18 mouse cellular contexts compared by ENCODE assay signal in genomic region chr6:121055496-121055895, GRCm38 (mm10).
DNase-seq lines count a peak whose midpoint lies in the region; ATAC-seq and TF ChIP-seq lines count a peak whose summit lies in the region.
"Had no signal": no experiment of that assay in that cellular context is flagged by ENCODE, and none has a peak within 500 bp of the region (broad histone marks: within the 10 kb centered on the region; RNA-seq: fewer than 3 reads in every experiment).

No protein-coding gene starts in this region.

- H3K4me3 ChIP-seq in heart, postnatal 0 days (ENCODE audit: low read depth, low read length), result no peak overlapping the region
- H3K4me3 ChIP-seq in MEL (ENCODE audit: control insufficient read depth in 1 of 2, insufficient read depth in 1 of 2, low read depth in 2 of 2, low read length in 2 of 2), result no peak overlapping the region
- no peak overlapping the region for H3K4me3 ChIP-seq in limb, embryonic 15.5 days
- H3K4me3 ChIP-seq in midbrain, embryonic 13.5 days (replicated peaks), result no peak overlapping the region
- H3K4me3 ChIP-seq: hindbrain, embryonic 13.5 days; kidney, embryonic 15.5 days; liver, embryonic 13.5 days had no signal

- 28% methylated on average over 3 of the region's 3 CpGs for WGBS in heart, postnatal 0 days
- 26% methylated on average over 3 of the region's 3 CpGs for WGBS in limb, embryonic 15.5 days
- 82% methylated on average over 3 of the region's 3 CpGs for WGBS in midbrain, embryonic 13.5 days

- H3K4me2 ChIP-seq in heart, postnatal 0 days (ENCODE audit: low read depth, low read length), result no peak overlapping the region
- no peak overlapping the region for H3K4me2 ChIP-seq in limb, embryonic 15.5 days
- H3K4me2 ChIP-seq in midbrain, embryonic 13.5 days (replicated peaks), result no peak overlapping the region
- H3K4me2 ChIP-seq: hindbrain, embryonic 13.5 days; kidney, embryonic 15.5 days; liver, embryonic 13.5 days had no signal

- ATAC-seq in heart, postnatal 0 days (ENCODE audit: insufficient read depth, low read depth), result no peak
- ATAC-seq in limb, embryonic 15.5 days (ENCODE audit: insufficient number of reproducible peaks, low FRiP score, low TSS enrichment, low read depth), result no peak
- no peak for ATAC-seq in midbrain, embryonic 13.5 days
- no peak for ATAC-seq in cerebellum, adult (ENCODE audit: insufficient number of reproducible peaks, low FRiP score, low TSS enrichment)
- ATAC-seq: activated CD4-positive, CD25-positive, alpha-beta regulatory T cell, adult 4 months; lung, postnatal 0 days; Patski had no signal

- TF ChIP-seq EP300 in heart, postnatal 0 days (IDR thresholded peaks at IDR 0.05; ENCODE audit: low read depth), result no peak
- TF ChIP-seq EP300 in MEL (IDR thresholded peaks at IDR 0.05; ENCODE audit: low read depth in 1 of 2, low read length in 2 of 2), result no peak

- H3K27me3 ChIP-seq in heart, postnatal 0 days (ENCODE audit: control insufficient read depth, insufficient read depth, low read length), result no peaks in the 10 kb centered on the region
- H3K27me3 ChIP-seq in MEL (ENCODE audit: control insufficient read depth in 1 of 2, insufficient read depth in 2 of 2, low read length in 2 of 2), result no peaks in the 10 kb centered on the region
- H3K27me3 ChIP-seq in limb, embryonic 15.5 days, result no peaks in the 10 kb centered on the region
- no peaks in the 10 kb centered on the region for H3K27me3 ChIP-seq in midbrain, embryonic 13.5 days
- H3K27me3 ChIP-seq: hindbrain, embryonic 13.5 days; kidney, embryonic 15.5 days; liver, embryonic 13.5 days; Patski had no signal

- no peaks in the 10 kb centered on the region for H3K36me3 ChIP-seq in heart, postnatal 0 days (replicated peaks; ENCODE audit: control insufficient read depth, insufficient read depth, low read length)
- H3K36me3 ChIP-seq in MEL (ENCODE audit: control insufficient read depth in 1 of 2, insufficient read depth in 2 of 2, low read length in 2 of 2), result peaks cover 0 to 14% of the 10 kb centered on the region in 2 experiments; a peak in 3 of 4 replicates
- H3K36me3 ChIP-seq in limb, embryonic 15.5 days, result no peaks in the 10 kb centered on the region
- H3K36me3 ChIP-seq in midbrain, embryonic 13.5 days, result no peaks in the 10 kb centered on the region
- H3K36me3 ChIP-seq: hindbrain, embryonic 13.5 days; kidney, embryonic 15.5 days; liver, embryonic 13.5 days had no signal

- H3K9me3 ChIP-seq in heart, postnatal 0 days (replicated peaks; ENCODE audit: control insufficient read depth, low read length), result no peaks in the 10 kb centered on the region
- no peaks in the 10 kb centered on the region for H3K9me3 ChIP-seq in MEL (replicated peaks; ENCODE audit: insufficient read depth, low read length)
- H3K9me3 ChIP-seq in limb, embryonic 15.5 days, result no peaks in the 10 kb centered on the region
- H3K9me3 ChIP-seq in midbrain, embryonic 13.5 days, result no peaks in the 10 kb centered on the region
- H3K9me3 ChIP-seq: hindbrain, embryonic 13.5 days; kidney, embryonic 15.5 days; liver, embryonic 13.5 days had no signal

- no peak for TF ChIP-seq CTCF in heart, postnatal 0 days (IDR thresholded peaks at IDR 0.05; ENCODE audit: low read depth)
- TF ChIP-seq CTCF in MEL (IDR thresholded peaks at IDR 0.05 in 2 of 3, conservative IDR thresholded peaks at IDR 0.05 in 1 of 3; ENCODE audit: control insufficient read depth in 1 of 3, insufficient read depth in 1 of 3, low read depth in 2 of 3, low read length in 3 of 3, poor library complexity in 1 of 3, severe bottlenecking in 1 of 3), result no peak

- no peak for TF ChIP-seq POLR2A in MEL (IDR thresholded peaks at IDR 0.05; ENCODE audit: control insufficient read depth in 1 of 2, insufficient read depth in 1 of 2, low read depth in 1 of 2, low read length in 2 of 2, poor library complexity in 1 of 2)

- DNase-seq in gastrocnemius, adult 18-20 months (ENCODE audit: low spot score), result peak; percentile 28
- no peak for DNase-seq in gastrocnemius, postnatal 4 days (ENCODE audit: low spot score in 2 of 2)
- no peak for DNase-seq in heart, postnatal 0 days (ENCODE audit: low spot score)
- no peak for DNase-seq in heart, adult 11 months
- DNase-seq in MEL (ENCODE audit: low read depth, low spot score), result peak; percentile 73
- DNase-seq: adrenal gland, postnatal 25 days; B cell, adult 2 months; cerebellum, adult 2 months; layer of hippocampus, postnatal 36 days; liver, embryonic 13.5 days had no signal

- H3K4me1 ChIP-seq in heart, postnatal 0 days (ENCODE audit: control insufficient read depth, insufficient read depth), result peaks cover 59% of the 10 kb centered on the region
- H3K4me1 ChIP-seq in MEL (ENCODE audit: control insufficient read depth in 1 of 2, insufficient read depth in 2 of 2, low read length in 2 of 2), result peaks cover 15 to 17% of the 10 kb centered on the region in 2 experiments
- peaks cover 21% of the 10 kb centered on the region for H3K4me1 ChIP-seq in limb, embryonic 15.5 days
- no peaks in the 10 kb centered on the region; the same call in 1 of the 2 replicates for H3K4me1 ChIP-seq in midbrain, embryonic 13.5 days (replicated peaks)

- H3K27ac ChIP-seq in heart, postnatal 0 days (ENCODE audit: low read depth), result peak overlapping the region; percentile 96
- no peak overlapping the region for H3K27ac ChIP-seq in MEL (ENCODE audit: control insufficient read depth, low read depth, low read length)
- 0 out of 2 replicates have a peak overlapping the region, but pooled peaks have one; percentile 11 for H3K27ac ChIP-seq in limb, embryonic 15.5 days
- H3K27ac ChIP-seq in midbrain, embryonic 13.5 days, result no peak overlapping the region
- H3K27ac ChIP-seq: hindbrain, embryonic 13.5 days; kidney, embryonic 15.5 days; liver, embryonic 13.5 days had no signal

- no peak overlapping the region for H3K9ac ChIP-seq in heart, postnatal 0 days (replicated peaks; ENCODE audit: low read depth, low read length)
- H3K9ac ChIP-seq in MEL (ENCODE audit: control insufficient read depth, low read depth, low read length, poor library complexity, severe bottlenecking), result no peak overlapping the region
- no peak overlapping the region for H3K9ac ChIP-seq in limb, embryonic 15.5 days
- H3K9ac ChIP-seq in midbrain, embryonic 13.5 days (replicated peaks), result no peak overlapping the region
- H3K9ac ChIP-seq: hindbrain, embryonic 13.5 days; kidney, embryonic 15.5 days; liver, embryonic 13.5 days had no signal

- no peak for TF ChIP-seq RAD21 in MEL (IDR thresholded peaks at IDR 0.05; ENCODE audit: low read depth, low read length)

- H3K79me2 ChIP-seq in MEL (ENCODE audit: control insufficient read depth, insufficient read depth, low read length, poor library complexity), result peaks cover 12% of the 10 kb centered on the region

TF ChIP-seq in MEL, 35 proteins besides CTCF, POLR2A, EP300 and RAD21:
- TF ChIP-seq ELF1 (IDR thresholded peaks at IDR 0.05; ENCODE audit: low read depth, low read length) (no peak), MXI1 (IDR thresholded peaks at IDR 0.05; ENCODE audit: low read depth, low read length) (no peak), BHLHE40 (IDR thresholded peaks at IDR 0.05; ENCODE audit: borderline replicate concordance, low read depth, low read length) (no peak)

Comparison
In these comparisons a context has a peak if more than half of its experiments do, and no peak if none do; other contexts are left out.
1. DNase-seq: peak in gastrocnemius, adult 18-20 months (single experiment) and MEL (single experiment); none in gastrocnemius, postnatal 4 days (0 of 2), heart, postnatal 0 days (single experiment) and heart, adult 11 months (single experiment).
2. H3K27ac ChIP-seq: peak in heart, postnatal 0 days (single experiment) and limb, embryonic 15.5 days (single experiment); none in MEL (single experiment) and midbrain, embryonic 13.5 days (single experiment).